Mouse (Mus musculus): Measurements from ENCODE around the gene Ctse. TPM values are rescaled to one million over a fixed set of nuclear protein-coding genes. Genes with fewer than 3 reads are reported as not detected.

Ctse gene
- polyA plus RNA-seq, 1 experiment, result 33.2 TPM

GRCm38 (mm10) chr1:131661749-131662148 lies 23.6 kb downstream of the Ctse start:
- peaks cover 68% of the 10 kb centered on the region for H3K4me1 ChIP-seq (ENCODE audit: control insufficient read depth)
- H3K27me3 ChIP-seq (ENCODE audit: control insufficient read depth), result no peaks in the 10 kb centered on the region
- no peak for TF ChIP-seq GATA1 (IDR thresholded peaks at IDR 0.05; ENCODE audit: low read length)
- H3K36me3 ChIP-seq (ENCODE audit: control insufficient read depth), result peaks cover 95% of the 10 kb centered on the region
- no peaks in the 10 kb centered on the region for H3K9me3 ChIP-seq (ENCODE audit: control insufficient read depth, low read length)
- peak overlapping the region; percentile 1 for H3K4me3 ChIP-seq (replicated peaks)

- H3K9me3 ChIP-seq (ENCODE audit: control insufficient read depth, low read length), result no peaks in the 10 kb centered on the region
- H3K27me3 ChIP-seq (ENCODE audit: control insufficient read depth), result no peaks in the 10 kb centered on the region
- TF ChIP-seq GATA1 (IDR thresholded peaks at IDR 0.05; ENCODE audit: low read length), result no peak
- no peak for TF ChIP-seq TAL1 (IDR thresholded peaks at IDR 0.05; ENCODE audit: low read length)
- H3K4me1 ChIP-seq (ENCODE audit: control insufficient read depth), result peaks cover 54% of the 10 kb centered on the region
- peaks cover 99% of the 10 kb centered on the region for H3K36me3 ChIP-seq (ENCODE audit: control insufficient read depth)
- H3K4me3 ChIP-seq (replicated peaks), result no peak overlapping the region
Measured at GRCm38 (mm10) chr1:131663286-131663995, 25.3 kb downstream of the Ctse start.

DNA sequence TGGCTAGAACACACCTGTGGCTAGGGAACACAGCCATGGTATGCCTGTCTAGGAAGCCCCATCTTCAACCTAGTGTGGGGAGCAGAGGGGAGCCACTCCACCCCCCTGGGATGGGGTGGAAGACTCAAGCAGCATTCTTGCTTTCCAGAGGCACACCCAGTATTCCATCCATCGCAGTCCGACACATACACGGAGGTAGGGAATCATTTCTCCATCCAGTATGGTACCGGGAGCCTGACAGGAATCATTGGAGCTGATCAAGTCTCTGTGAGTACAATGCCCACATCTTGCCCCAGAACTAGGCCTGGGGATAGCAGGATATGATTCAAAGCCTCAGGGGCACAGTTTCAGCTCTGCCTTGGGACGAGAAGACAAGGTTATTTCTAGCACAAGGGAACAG lies 26.0 kb downstream of the Ctse start:
- peaks cover 50% of the 10 kb centered on the region for H3K4me1 ChIP-seq (ENCODE audit: control insufficient read depth)
- H3K27me3 ChIP-seq (ENCODE audit: control insufficient read depth), result no peaks in the 10 kb centered on the region
- H3K36me3 ChIP-seq (ENCODE audit: control insufficient read depth), result peaks cover 99% of the 10 kb centered on the region
- TF ChIP-seq TAL1 (IDR thresholded peaks at IDR 0.05; ENCODE audit: low read length) (no peak), GATA1 (IDR thresholded peaks at IDR 0.05; ENCODE audit: low read length) (no peak)
- no peaks in the 10 kb centered on the region for H3K9me3 ChIP-seq (ENCODE audit: control insufficient read depth, low read length)
- no peak overlapping the region for H3K4me3 ChIP-seq (replicated peaks)

- H3K27me3 ChIP-seq (ENCODE audit: control insufficient read depth), result no peaks in the 10 kb centered on the region
- peaks cover 32% of the 10 kb centered on the region for H3K4me1 ChIP-seq (ENCODE audit: control insufficient read depth)
- no peak for TF ChIP-seq GATA1 (IDR thresholded peaks at IDR 0.05; ENCODE audit: low read length)
Measured at GRCm38 (mm10) chr1:131665886-131666285, 27.8 kb downstream of the Ctse start.

DNA sequence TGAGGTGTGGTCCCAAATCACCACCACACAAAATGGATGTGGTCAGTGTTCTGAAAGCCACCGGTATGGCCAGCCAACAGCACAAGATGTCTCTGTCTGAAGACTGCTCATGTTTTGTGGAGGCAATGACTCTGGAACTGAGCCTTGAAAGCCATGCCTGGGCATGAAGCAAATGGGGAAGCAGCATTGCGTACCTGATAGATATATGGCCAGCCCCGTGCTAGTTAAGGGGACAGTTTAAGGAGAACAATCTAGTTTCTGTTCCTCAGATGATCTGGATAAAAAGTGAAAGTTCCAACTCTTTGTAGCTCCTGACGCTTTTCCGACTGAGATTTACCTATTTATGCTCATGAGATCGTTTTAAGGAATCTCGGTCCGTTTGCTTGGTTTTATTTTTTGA lies 33.0 kb downstream of the Ctse start:
- no peak for TF ChIP-seq TAL1 (IDR thresholded peaks at IDR 0.05; ENCODE audit: low read length)
- TF ChIP-seq GATA1 (IDR thresholded peaks at IDR 0.05; ENCODE audit: low read length), result no peak
- no peaks in the 10 kb centered on the region for H3K4me1 ChIP-seq (ENCODE audit: control insufficient read depth)

More at GRCm38 (mm10) chr1:131665886-131666285, 27.8 kb downstream of the Ctse start:
- Histone ChIP-seq H3K9me3 (ENCODE audit: control insufficient read depth, low read length) (no peaks in the 10 kb centered on the region), H3K4me3 (replicated peaks) (no peak overlapping the region), H3K36me3 (ENCODE audit: control insufficient read depth) (peaks cover 99% of the 10 kb centered on the region)

DNA sequence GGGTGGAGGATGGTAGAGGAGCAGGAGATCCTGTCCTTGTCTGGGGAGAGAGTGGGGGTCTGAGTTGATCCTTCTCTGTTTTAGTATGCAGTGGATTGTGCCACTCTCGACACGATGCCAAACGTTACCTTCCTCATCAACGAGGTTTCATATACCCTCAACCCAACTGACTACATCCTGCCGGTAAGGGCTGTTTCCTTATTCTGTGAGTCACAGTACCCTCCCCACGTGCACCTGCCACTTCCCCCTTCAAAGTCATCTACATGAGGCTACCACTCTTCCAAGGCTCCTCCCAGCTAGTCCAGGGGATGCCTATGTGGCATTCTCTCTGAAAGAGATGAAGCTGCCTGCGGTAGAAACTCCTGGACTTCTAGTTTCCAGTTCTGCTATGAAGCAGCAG lies 34.3 kb downstream of the Ctse start:
- TF ChIP-seq TAL1 (IDR thresholded peaks at IDR 0.05; ENCODE audit: low read length) (no peak), GATA1 (IDR thresholded peaks at IDR 0.05; ENCODE audit: low read length) (no peak)
- Histone ChIP-seq H3K4me1 (ENCODE audit: control insufficient read depth) (no peaks in the 10 kb centered on the region), H3K9me3 (ENCODE audit: control insufficient read depth, low read length) (no peaks in the 10 kb centered on the region), H3K4me3 (replicated peaks) (no peak overlapping the region), H3K36me3 (ENCODE audit: control insufficient read depth) (peaks cover 100% of the 10 kb centered on the region), H3K27me3 (ENCODE audit: control insufficient read depth) (no peaks in the 10 kb centered on the region)

More for the DNA sequence above, 33.0 kb downstream of the Ctse start:
- Histone ChIP-seq H3K27me3 (ENCODE audit: control insufficient read depth) (no peaks in the 10 kb centered on the region), H3K36me3 (ENCODE audit: control insufficient read depth) (peaks cover 99% of the 10 kb centered on the region), H3K4me3 (replicated peaks) (no peak overlapping the region), H3K9me3 (ENCODE audit: control insufficient read depth, low read length) (no peaks in the 10 kb centered on the region)

DNA sequence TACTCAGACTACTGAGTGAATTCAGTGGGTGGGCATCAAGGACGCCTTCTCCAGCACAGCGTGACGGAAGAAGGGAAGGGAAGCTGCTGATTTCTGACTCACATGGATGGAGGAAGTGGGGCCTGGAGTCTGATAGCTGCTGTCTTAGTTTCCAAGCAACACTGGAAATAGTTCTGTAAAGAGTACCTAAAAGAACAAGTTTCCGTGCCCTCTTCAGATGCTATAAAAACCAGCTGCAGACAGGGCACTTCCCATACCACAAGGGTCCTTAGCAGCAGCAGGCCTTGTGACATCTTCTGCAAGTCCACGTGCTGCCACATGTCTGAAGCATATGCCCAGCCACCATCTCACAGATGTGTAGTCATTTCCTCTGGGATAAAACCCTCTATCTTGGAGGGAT lies 41.5 kb downstream of the Ctse start:
- TF ChIP-seq TAL1 (IDR thresholded peaks at IDR 0.05; ENCODE audit: low read length), result no peak
- no peaks in the 10 kb centered on the region for H3K4me1 ChIP-seq (ENCODE audit: control insufficient read depth)
- H3K36me3 ChIP-seq (ENCODE audit: control insufficient read depth), result peaks cover 34% of the 10 kb centered on the region
- 0 out of 2 replicates have a peak, but pooled peaks cover 3% of the 10 kb centered on the region for H3K9me3 ChIP-seq (ENCODE audit: control insufficient read depth, low read length)
- H3K27me3 ChIP-seq (ENCODE audit: control insufficient read depth), result no peaks in the 10 kb centered on the region
- no peak overlapping the region for H3K4me3 ChIP-seq (replicated peaks)

GRCm38 (mm10) chr1:131687739-131688138 lies 49.6 kb downstream of the Ctse start:
- no peaks in the 10 kb centered on the region for H3K36me3 ChIP-seq (ENCODE audit: control insufficient read depth)
- TF ChIP-seq GATA1 (IDR thresholded peaks at IDR 0.05; ENCODE audit: low read length) (no peak), TAL1 (IDR thresholded peaks at IDR 0.05; ENCODE audit: low read length) (no peak)
- H3K27me3 ChIP-seq (ENCODE audit: control insufficient read depth), result no peaks in the 10 kb centered on the region
- no peak overlapping the region for H3K4me3 ChIP-seq (replicated peaks)
- H3K9me3 ChIP-seq (ENCODE audit: control insufficient read depth, low read length), result no peaks in the 10 kb centered on the region
- H3K4me1 ChIP-seq (ENCODE audit: control insufficient read depth), result peaks cover 2% of the 10 kb centered on the region

DNA sequence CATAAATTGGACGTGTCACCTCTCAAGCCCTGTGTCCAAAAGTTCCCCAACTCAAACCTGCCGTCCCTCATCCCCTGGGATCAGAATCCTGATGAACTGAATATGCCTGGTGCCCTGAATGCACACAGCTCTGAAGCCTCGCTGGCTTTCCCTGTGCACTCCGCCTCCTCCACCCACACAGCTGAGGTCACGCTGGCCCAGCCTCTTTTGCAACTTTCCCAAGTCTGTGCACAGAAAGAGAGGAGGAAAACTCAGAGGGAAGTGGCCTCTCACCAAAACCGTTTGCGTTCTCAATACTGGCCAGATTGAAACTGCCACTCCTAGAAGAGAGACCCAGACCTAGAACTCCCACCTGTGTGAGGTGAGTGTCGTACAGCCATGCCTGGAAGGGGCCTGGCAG lies 50.4 kb downstream of the Ctse start, which contains the start of gene Rab7b:
Rab7b (plus strand) TSS at position 221 of the 400 bp plus-strand sequence.
- TF ChIP-seq GATA1 (IDR thresholded peaks at IDR 0.05; ENCODE audit: low read length), result no peak
- TF ChIP-seq TAL1 (IDR thresholded peaks at IDR 0.05; ENCODE audit: low read length), result no peak
- no peak within 1 kb of the TSS for H3K4me3 ChIP-seq (replicated peaks)
- H3K27me3 ChIP-seq (ENCODE audit: control insufficient read depth), result no peaks in the 10 kb centered on the region

GRCm38 (mm10) chr1:131689016-131689415 lies 50.9 kb downstream of the Ctse start:
- TF ChIP-seq TAL1 (IDR thresholded peaks at IDR 0.05; ENCODE audit: low read length) (no peak), GATA1 (IDR thresholded peaks at IDR 0.05; ENCODE audit: low read length) (no peak)
- peaks cover 2% of the 10 kb centered on the region for H3K4me1 ChIP-seq (ENCODE audit: control insufficient read depth)
- no peaks in the 10 kb centered on the region for H3K36me3 ChIP-seq (ENCODE audit: control insufficient read depth)
- H3K9me3 ChIP-seq (ENCODE audit: control insufficient read depth, low read length), result no peaks in the 10 kb centered on the region
- H3K27me3 ChIP-seq (ENCODE audit: control insufficient read depth), result no peaks in the 10 kb centered on the region
- no peak overlapping the region for H3K4me3 ChIP-seq (replicated peaks)

More for the DNA sequence above, 50.4 kb downstream of the Ctse start, which contains the start of gene Rab7b:
- peaks cover 2% of the 10 kb centered on the region for H3K4me1 ChIP-seq (ENCODE audit: control insufficient read depth)
- no peaks in the 10 kb centered on the region for H3K9me3 ChIP-seq (ENCODE audit: control insufficient read depth, low read length)
- H3K36me3 ChIP-seq (ENCODE audit: control insufficient read depth), result no peaks in the 10 kb centered on the region
